Mouse (Mus musculus): Measurements from ENCODE around the gene Wnt4. TPM values are rescaled to one million over a fixed set of nuclear protein-coding genes. Genes with fewer than 3 reads are reported as not detected.

Wnt4 gene
- polyA plus RNA-seq (2015; fragmentation: Nextera tagmentation; extraction: Ambion mirVana): 1.2 and 1.5 TPM in 2 replicates

DNA sequence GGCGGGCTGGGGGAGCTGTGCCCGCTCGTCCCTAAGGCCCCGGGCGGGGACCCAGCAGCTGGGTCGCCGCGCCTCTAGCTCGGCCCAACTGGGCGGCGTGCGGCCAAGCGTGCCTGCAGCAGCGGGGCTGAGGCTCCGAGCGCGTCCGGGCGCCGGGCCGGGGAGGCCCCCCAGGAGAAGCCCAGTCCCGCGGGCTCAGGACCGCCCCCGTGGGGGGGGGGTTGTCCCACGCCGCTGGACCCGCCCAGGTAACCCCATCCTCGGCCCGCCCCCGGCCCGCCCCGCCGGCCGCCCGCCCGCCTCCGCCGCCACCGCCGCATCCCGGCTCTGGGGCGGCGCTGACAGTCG, at the start of gene Wnt4:
Wnt4 (plus strand) TSS at position 324 of the 348 bp plus-strand sequence.
- Histone ChIP-seq H3K27ac (peak within 1 kb of the TSS; percentile 31; the same call in 1 of the 2 replicates), H3K9me3 (no peaks in the 10 kb centered on the region), H3K27me3 (peaks cover 81% of the 10 kb centered on the region), H3K4me3 (peak within 1 kb of the TSS; percentile 56), H3K4me1 (replicated peaks) (peaks cover 37% of the 10 kb centered on the region), H3K36me3 (no peaks in the 10 kb centered on the region), H3K9ac (peak within 1 kb of the TSS; percentile 74), H3K4me2 (peak within 1 kb of the TSS; percentile 93)
- peak; percentile 52 for ATAC-seq (ENCODE audit: low FRiP score)
- WGBS: 0% methylated on average over 14 of the region's 45 CpGs

DNA sequence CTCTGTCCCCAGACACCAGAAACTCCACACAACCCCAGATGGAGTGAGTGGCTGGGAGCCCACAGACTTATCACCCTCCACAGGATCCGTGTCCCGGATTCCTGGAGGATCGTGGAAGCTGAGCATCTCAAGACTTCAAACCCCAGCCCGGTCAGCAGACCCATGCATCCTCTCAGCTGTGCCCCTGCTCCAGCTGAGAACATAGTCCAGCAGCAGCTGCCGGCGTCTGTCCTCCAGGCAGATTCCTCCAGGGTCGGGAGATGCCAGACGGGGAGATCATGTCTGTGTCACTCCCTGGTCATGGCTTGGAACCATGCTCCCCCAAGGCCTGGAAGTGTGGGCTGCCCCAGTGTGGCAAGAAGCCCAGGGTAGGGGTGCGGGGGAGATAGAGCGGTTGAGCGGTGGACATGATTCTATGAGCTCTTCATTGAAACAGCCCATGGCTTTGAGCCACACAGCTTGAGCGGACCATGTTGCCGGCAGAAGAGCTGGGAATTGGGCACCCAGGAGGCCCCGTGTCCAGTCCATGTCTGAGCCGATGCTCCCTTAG, 48.6 kb upstream of the Wnt4 start:
- Histone ChIP-seq H3K27me3 (no peaks in the 10 kb centered on the region), H3K9me3 (no peaks in the 10 kb centered on the region), H3K4me3 (no peak overlapping the region), H3K4me1 (replicated peaks) (peaks cover 17% of the 10 kb centered on the region), H3K27ac (no peak overlapping the region), H3K36me3 (no peaks in the 10 kb centered on the region), H3K9ac (no peak overlapping the region), H3K4me2 (no peak overlapping the region)
- 90% methylated on average over 15 of the region's 15 CpGs for WGBS
- ATAC-seq (ENCODE audit: low FRiP score): no peak

DNA sequence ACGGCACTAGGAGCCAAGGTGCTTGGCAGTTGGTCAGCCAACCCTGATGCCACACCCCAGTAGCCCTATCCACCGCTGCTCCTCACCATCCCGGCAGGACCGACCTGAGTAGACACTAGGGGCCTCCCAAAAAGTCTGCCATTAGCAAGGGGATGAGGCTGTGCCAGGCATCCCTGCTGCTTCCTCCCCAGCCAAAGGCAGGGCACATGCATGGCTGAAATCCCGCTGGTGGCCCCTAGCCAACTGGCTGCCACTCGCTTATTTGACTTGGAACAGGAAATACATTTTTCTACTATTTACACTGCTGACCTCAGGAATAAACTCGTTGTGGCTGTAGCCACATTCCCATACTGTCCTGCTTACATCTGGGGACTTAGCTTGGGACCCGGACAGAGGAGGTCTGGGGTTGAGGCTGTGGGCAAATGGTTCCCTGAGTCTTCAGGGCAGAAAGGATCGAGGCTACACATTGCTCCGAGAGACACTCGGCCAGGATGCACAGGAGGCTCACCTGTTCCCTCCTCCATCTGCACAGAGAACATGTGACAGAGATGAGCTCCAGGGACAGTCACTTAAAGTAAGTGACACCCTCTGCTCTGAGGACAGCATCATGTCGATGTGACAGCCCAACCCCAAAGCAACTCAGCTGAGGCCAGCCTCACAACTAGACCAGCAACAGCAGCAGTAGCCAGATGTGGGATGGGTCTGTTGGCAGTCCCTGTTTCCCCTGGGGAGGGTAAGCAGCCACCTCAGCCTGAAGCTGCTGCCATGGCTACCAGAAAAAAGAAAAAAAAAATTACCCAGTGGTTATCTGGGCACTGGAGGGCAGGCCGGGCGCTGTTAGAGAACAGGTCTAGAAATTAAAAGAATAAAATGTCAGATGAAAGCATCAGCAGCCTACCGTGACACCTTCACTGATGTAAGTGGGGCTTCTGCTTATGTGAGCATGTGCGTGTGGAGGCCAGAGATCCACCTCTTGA, 45.5 kb upstream of the Wnt4 start:
- H3K27me3 ChIP-seq: no peaks in the 10 kb centered on the region
- ATAC-seq (ENCODE audit: low FRiP score): no peak
- no peak overlapping the region for H3K4me3 ChIP-seq
- no peak overlapping the region for H3K27ac ChIP-seq
- H3K9ac ChIP-seq: no peak overlapping the region
- no peaks in the 10 kb centered on the region for H3K9me3 ChIP-seq
- WGBS: 76% methylated on average over 16 of the region's 16 CpGs
- H3K4me1 ChIP-seq (replicated peaks): peaks cover 17% of the 10 kb centered on the region
- no peaks in the 10 kb centered on the region for H3K36me3 ChIP-seq
- no peak overlapping the region for H3K4me2 ChIP-seq

DNA sequence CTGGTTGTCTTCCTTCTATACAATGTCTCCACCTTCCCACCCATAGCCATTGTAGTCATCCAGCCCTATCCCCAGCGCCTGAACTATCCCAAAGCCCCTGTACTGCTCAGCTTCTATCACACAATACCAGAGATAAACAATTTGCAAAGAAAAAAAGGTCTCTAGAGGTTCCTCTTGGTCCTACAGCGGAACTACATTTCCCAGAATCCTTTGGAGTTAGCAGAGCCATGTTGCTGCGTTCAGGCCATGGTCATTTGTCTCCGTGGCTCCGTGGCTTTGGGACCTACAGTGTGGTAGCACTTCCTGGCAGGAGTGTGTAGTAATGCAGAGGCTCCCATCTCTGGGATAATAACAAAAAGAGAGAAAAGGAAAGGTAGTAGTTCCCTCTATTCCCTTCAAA, 43.7 kb upstream of the Wnt4 start:
- ATAC-seq (ENCODE audit: low FRiP score): no peak
- 62% methylated on average over 5 of the region's 5 CpGs for whole genome bisulfite sequencing
- peaks cover 12% of the 10 kb centered on the region for H3K4me1 ChIP-seq (replicated peaks)
- H3K9me3 ChIP-seq: no peaks in the 10 kb centered on the region
- H3K4me3 ChIP-seq: no peak overlapping the region
- no peak overlapping the region for H3K27ac ChIP-seq
- no peak overlapping the region for H3K4me2 ChIP-seq
- no peak overlapping the region for H3K9ac ChIP-seq
- no peaks in the 10 kb centered on the region for H3K27me3 ChIP-seq
- H3K36me3 ChIP-seq: no peaks in the 10 kb centered on the region

DNA sequence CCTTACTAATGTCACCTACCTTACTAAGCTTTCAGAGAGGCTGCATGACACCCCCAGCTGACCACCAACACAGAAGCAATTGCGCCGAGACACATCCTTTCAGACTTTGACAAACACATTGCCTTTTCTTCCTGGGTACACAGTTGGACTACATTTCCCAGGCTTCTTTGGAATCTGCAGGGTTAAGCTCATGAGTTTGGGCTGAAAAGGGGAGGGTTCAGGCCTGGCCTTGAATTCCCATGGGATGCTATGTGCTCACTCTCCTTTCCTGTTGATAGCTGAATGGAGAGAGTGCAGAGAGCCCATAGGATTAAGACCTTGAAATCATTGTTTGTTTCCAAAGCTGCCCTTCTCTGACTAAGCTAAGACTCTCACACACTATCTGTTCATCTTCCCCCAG, 42.8 kb upstream of the Wnt4 start:
- Histone ChIP-seq H3K27ac (no peak overlapping the region), H3K9me3 (peaks cover 5% of the 10 kb centered on the region; the same call in 1 of the 2 replicates), H3K36me3 (no peaks in the 10 kb centered on the region), H3K4me3 (no peak overlapping the region), H3K4me2 (no peak overlapping the region), H3K9ac (no peak overlapping the region), H3K4me1 (replicated peaks) (peaks cover 12% of the 10 kb centered on the region), H3K27me3 (no peaks in the 10 kb centered on the region)
- 98% methylated on average over 2 of the region's 2 CpGs for WGBS
- no peak for ATAC-seq (ENCODE audit: low FRiP score)

DNA sequence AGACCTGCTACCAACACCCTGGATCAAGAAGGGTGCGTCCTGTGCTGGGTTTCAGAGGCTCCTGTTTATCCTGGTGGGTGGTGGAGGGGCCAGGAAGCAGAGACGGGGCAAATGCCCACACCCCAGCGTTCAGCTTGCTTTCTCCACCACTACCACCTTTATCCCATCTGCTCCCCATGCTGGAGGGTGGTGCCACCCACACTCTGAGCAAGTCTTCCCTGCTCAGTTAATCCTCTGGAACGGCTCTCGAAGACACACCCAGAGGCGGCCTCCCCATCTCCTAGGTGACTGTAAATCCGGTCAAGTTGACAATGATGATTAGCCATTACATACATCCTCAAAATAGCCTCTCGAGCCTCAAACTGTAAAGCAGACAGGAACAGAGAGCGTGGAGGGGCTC, 41.9 kb upstream of the Wnt4 start:
- Histone ChIP-seq H3K27ac (no peak overlapping the region), H3K9ac (no peak overlapping the region), H3K27me3 (no peaks in the 10 kb centered on the region), H3K36me3 (no peaks in the 10 kb centered on the region), H3K4me2 (no peak overlapping the region), H3K4me3 (no peak overlapping the region), H3K9me3 (peaks cover 14% of the 10 kb centered on the region), H3K4me1 (replicated peaks) (peaks cover 12% of the 10 kb centered on the region)
- no peak for ATAC-seq (ENCODE audit: low FRiP score)
- WGBS: 78% methylated on average over 9 of the region's 9 CpGs

DNA sequence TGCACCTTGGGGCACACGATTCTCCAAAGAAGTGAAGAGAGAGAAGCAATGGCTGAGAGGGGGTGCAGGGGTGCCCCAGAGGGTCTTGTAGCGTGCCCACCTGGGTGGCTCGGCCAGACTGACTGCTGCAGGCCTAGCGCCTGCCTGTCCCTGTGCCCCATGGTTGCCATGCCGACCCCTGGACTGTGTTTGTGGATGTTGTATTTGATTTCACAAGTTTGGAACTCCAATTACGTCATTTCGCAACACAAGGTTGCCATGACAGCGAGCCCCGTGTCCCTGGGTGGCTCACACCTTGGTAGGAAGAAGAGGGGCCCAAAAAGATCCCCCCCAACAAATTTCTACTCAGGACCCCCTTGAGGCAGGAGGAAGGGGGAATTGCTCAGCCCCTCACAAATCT, 32.4 kb upstream of the Wnt4 start:
- WGBS: 72% methylated on average over 9 of the region's 9 CpGs
- Histone ChIP-seq H3K27ac (no peak overlapping the region), H3K4me2 (no peak overlapping the region), H3K9ac (no peak overlapping the region), H3K36me3 (no peaks in the 10 kb centered on the region), H3K27me3 (0 out of 2 replicates have a peak, but pooled peaks cover 3% of the 10 kb centered on the region), H3K4me3 (no peak overlapping the region), H3K4me1 (replicated peaks) (peaks cover under 1% of the 10 kb centered on the region; the same call in 1 of the 2 replicates), H3K9me3 (peaks cover 12% of the 10 kb centered on the region; the same call in 1 of the 2 replicates)
- ATAC-seq (ENCODE audit: low FRiP score): no peak

DNA sequence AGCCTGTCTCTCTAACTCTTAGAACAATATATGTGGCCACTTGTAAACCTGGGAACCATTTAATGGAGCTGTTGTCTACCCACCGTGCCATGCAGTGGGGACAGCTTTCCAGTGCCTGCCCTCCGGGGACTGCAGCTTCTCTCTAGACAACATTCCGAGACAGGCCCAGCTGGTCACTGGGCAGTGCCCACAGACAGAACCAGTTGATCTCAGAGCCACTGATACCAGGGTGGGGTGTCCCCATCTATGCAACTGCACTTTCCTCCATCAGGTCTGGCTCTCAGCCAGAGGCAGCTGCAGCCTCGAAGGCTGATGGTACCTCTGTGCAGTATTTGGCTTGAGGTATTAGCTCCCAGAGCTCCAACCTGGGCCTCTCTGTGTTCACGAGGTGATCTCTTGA, 27.0 kb upstream of the Wnt4 start:
- 41% methylated on average over 5 of the region's 5 CpGs for whole genome bisulfite sequencing
- no peak for ATAC-seq (ENCODE audit: low FRiP score)
- Histone ChIP-seq H3K27ac (no peak overlapping the region), H3K36me3 (no peaks in the 10 kb centered on the region), H3K27me3 (no peaks in the 10 kb centered on the region), H3K4me2 (no peak overlapping the region), H3K4me1 (replicated peaks) (peaks cover 9% of the 10 kb centered on the region), H3K9me3 (no peaks in the 10 kb centered on the region), H3K4me3 (no peak overlapping the region), H3K9ac (no peak overlapping the region)

DNA sequence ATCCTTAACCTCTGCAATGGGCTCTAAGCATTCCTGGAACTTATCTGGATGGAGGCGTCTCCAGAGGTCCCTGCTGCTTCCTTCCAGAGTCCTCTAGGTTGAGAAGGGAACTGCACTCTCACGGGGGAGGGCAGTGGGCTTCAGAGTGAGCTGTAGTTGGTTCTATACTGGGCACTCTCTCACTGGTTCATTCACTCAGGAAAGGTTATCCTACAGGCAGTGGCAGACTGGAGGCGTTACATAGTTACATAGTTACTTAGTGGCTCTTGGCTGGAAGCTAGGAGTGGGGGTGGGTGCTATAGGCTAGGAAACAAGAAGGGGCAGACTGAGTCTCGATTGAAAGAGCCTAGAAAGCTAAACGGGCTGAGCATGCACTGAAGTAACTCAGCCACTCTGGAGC, 26.4 kb upstream of the Wnt4 start:
- WGBS: 65% methylated on average over 5 of the region's 5 CpGs
- H3K9ac ChIP-seq: no peak overlapping the region
- H3K27me3 ChIP-seq: no peaks in the 10 kb centered on the region
- no peaks in the 10 kb centered on the region for H3K9me3 ChIP-seq
- no peak overlapping the region for H3K4me3 ChIP-seq
- H3K4me2 ChIP-seq: no peak overlapping the region
- no peak for ATAC-seq (ENCODE audit: low FRiP score)
- H3K36me3 ChIP-seq: no peaks in the 10 kb centered on the region
- no peak overlapping the region for H3K27ac ChIP-seq
- peaks cover 9% of the 10 kb centered on the region for H3K4me1 ChIP-seq (replicated peaks)

DNA sequence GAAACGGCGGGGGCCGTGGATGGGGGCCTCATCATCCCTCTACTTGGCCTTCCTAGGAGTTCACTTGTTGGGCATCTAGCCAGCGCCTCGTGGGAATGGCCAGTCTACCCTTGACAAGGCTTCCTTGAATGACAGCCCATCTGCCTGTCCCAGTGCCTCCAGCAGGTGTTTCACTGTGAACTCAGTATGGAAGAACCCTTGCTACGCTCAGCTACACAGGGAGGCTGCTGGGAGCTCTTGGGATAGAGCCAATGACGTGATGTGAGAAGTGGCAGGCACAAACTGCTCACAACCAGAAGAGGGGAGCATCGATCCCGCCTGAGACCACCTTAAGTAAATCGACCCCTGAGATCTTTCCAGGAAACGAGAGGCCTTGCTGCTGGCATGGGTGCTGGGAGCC, 23.7 kb upstream of the Wnt4 start:
- no peak overlapping the region for H3K4me3 ChIP-seq
- WGBS: 76% methylated on average over 11 of the region's 11 CpGs
- ATAC-seq (ENCODE audit: low FRiP score): no peak
- no peak overlapping the region for H3K4me2 ChIP-seq
- no peak overlapping the region for H3K9ac ChIP-seq
- H3K4me1 ChIP-seq (replicated peaks): peaks cover 9% of the 10 kb centered on the region
- H3K9me3 ChIP-seq: no peaks in the 10 kb centered on the region
- no peak overlapping the region for H3K27ac ChIP-seq
- no peaks in the 10 kb centered on the region for H3K36me3 ChIP-seq
- H3K27me3 ChIP-seq: no peaks in the 10 kb centered on the region

DNA sequence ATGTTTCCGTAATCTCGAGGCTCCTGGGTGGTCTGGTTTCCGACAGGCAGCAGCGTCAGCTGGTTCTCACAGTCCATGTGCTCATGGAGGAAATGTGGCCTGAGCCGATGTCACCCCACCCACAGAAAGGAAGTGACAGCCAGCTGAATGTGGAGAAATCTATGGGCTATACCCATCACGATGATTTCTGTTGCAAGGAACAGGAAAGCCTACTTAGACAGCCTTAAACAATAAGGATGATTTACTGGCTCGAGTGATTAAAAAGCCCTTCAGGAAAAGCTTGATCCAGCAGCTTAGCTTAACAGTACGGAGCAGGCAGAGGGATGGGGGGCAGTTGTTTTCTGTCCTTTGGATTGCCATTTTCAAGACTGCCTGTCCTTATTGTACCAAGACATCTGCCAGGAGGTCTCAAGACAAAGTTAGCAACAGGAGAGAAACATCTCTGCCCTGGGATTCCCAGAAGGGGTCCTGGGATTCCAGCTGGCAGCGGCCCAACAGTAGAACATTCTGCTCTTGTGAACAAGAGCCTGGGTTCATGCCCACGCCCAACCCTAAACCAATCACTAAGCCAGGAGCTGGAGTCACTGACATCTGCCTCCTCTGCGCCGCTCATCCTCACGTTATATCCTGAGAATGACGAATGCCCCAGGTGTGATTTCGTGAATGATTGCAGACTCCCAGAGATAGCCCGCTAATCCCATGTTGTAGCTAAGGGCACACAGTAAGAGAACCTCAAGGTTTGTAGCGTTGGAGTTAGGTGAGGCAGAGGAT, 22.9 kb upstream of the Wnt4 start:
- ATAC-seq (ENCODE audit: low FRiP score): no peak
- Histone ChIP-seq H3K36me3 (no peaks in the 10 kb centered on the region), H3K4me1 (replicated peaks) (peaks cover 9% of the 10 kb centered on the region), H3K9me3 (no peaks in the 10 kb centered on the region), H3K27me3 (no peaks in the 10 kb centered on the region), H3K9ac (no peak overlapping the region), H3K4me3 (no peak overlapping the region), H3K4me2 (no peak overlapping the region), H3K27ac (no peak overlapping the region)
- WGBS: 85% methylated on average over 17 of the region's 17 CpGs

DNA sequence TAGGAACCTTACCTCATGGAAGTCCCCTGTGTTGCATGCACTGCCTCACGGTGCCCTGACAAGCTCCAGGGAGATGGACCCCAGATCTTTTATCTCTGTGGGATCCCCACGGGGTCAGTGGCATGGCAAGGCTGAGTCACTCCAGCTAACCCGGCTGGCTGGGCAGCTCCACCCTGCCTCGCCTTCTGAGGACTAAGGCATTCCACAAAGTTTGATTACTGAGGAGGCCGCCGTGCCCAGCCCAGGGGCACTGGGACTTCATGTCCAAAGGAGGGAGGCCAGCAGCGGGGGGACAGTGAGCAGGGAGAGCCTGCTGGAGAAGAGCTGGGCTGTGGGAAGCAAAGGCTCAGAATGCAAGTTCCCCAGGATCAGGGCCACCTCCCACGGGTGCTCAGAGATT, 21.7 kb upstream of the Wnt4 start:
- H3K27ac ChIP-seq: no peak overlapping the region
- no peak overlapping the region for H3K4me2 ChIP-seq
- 80% methylated on average over 8 of the region's 8 CpGs for WGBS
- peaks cover 2% of the 10 kb centered on the region; the same call in 1 of the 2 replicates for H3K4me1 ChIP-seq (replicated peaks)
- H3K4me3 ChIP-seq: no peak overlapping the region
- no peaks in the 10 kb centered on the region for H3K36me3 ChIP-seq
- H3K27me3 ChIP-seq: no peaks in the 10 kb centered on the region
- ATAC-seq (ENCODE audit: low FRiP score): no peak
- H3K9me3 ChIP-seq: no peaks in the 10 kb centered on the region
- no peak overlapping the region for H3K9ac ChIP-seq
